Mouse (Mus musculus): ENCODE results near the gene Stmn1. TPM values are rescaled to one million over a fixed set of nuclear protein-coding genes. Genes with fewer than 3 reads are reported as not detected.
"Not testable (repeated sequence)": the region's sequence is repeated elsewhere in the genome, so short reads cannot be mapped to it uniquely, and the experiment has no call there.

Stmn1 gene
- total RNA-seq, 2 experiments from 2014 or later = 29.4 to 37.7 TPM

DNA sequence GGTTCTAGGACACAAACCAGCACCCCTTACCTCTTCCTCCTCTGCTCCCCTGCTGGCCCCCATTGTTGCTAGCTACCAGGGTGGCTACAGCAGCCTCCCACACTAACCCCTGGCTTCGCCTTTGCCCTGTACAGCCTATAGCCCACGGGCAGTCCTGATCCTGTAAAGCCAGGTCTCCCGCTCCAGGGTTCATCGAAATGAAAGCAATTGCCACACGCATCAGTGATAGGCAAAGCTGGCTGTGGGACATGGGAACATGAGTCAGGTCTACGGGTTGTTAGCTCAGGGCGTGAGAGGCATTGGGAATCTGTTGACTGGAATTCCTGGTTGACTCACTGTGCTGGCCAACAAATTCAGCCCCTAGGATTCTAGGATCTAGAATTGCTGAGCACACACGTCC is 14.3 kb downstream of the Stmn1 start:
- intact Hi-C loops (cut with DNase I; ENCODE audit: low total_unique reads) = loop anchor here (10.0 kb wide), 1 partner anchor 228 kb away; the partner anchor contains the start of gene Grrp1
- DNase-seq = no peak

DNA sequence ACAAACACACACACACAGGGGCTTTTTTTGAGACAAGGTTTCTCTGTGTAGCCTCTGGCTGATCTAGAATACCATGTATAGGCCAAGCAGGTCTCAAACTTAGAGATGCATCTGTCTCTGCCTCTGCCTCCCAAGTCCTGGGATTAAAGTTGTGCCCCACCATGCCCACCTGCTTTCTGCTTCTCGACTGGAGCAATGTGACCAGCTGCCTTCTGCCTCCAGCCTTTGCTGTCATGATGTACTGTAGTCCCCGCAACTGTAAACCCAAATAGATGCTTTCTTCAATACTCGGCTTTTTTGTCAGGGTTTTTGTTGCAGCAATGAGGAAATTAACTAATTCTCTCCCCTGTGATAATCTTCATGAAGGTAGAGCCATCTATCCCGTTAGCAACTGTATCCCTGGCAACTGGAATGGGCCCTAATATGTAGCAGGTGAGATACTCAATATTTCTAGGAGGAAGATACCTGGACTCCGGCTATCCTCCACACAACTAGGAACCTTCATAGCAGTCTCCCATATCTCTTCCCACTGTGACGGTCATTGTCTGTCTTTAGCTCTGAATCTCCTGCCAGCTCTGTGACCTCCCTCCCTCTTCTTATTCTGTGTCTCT is 15.1 kb downstream of the Stmn1 start:
- no peak for DNase-seq
- intact Hi-C loops (cut with DNase I; ENCODE audit: low total_unique reads) = loop anchor here (10.0 kb wide), 1 partner anchor 228 kb away; the partner anchor contains the start of gene Grrp1

DNA sequence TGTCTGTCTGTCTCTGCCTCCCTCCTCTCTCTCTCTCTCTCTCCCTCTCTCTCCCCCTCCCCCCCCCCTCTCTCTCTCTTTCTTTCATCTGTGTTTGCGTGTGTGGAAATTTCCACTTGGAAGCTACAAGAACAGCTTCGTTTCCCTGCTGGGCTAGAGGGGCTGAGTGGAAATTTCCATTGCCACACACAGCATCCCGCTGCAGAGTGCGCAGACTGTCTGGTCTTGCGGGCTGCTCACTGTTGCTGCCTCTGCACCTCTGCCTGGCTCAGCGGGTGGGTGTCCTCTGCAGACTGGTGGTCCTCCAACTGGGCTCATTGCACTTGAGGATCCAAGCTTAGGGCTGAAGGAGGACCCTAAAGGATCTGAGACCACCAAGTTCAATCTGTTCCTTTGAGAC is 15.6 kb downstream of the Stmn1 start:
- DNase-seq = no peak
- intact Hi-C loops (cut with DNase I; ENCODE audit: low total_unique reads) = loop anchor here (10.0 kb wide), 1 partner anchor 229 kb away; the partner anchor contains the start of gene Grrp1

DNA sequence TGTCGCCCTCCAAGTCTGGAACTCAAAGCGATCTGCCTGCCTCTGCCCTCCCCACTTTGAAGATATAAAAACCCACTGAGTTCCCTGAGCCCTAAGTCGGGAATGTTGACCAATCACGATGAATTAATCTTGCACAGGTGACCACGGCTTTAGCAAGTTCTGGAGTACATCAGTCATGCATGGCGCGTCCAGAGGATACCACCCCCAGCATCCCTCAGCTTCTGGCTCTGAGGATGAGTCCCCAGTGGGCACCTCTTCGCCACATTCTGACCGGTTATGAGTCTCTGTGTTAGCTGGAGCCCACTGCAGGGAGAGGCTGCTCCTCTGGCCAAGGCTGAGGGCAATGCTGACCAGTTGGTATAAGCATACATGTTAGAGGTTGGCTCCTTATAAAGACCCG is 16.1 kb downstream of the Stmn1 start:
- intact Hi-C loops (cut with DNase I; ENCODE audit: low total_unique reads) = loop anchor here (10.0 kb wide), 1 partner anchor 229 kb away; the partner anchor contains the start of gene Grrp1

DNA sequence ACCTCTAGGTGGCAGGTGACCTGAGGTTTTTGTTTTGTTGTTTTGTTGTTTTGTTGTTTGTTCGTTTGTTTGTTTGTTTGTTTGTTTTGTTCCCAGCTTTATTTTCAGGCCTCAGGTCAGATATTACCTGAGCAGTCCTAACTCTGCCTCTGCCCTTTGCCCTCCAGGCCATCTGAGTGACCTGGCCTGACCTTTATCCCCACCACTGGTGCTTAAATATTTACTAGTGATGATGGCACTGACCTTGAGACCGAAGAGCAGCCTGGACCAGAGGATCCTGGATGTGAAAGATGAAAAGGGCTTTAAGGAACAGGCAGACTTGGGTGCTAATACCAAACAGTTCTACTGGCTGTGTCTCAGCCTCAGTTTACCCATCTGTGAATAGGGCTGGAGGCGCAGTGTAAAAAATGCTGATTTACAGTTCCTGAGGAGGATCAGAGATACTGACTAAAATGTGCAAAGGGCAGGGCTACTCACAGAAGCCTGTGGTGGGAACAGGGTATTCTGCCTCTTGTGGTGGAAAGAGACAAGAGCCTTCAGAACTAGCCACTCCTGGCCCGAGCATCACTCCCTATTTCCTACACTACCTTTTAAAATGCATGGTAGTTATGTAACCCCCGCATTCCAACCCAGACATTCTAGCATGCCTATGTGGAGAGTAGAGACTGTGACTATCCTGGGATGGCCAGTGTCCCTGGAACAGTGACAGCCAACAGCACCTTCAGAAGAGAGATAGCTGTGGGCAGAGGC is 17.2 kb downstream of the Stmn1 start:
- DNase-seq = no peak
- intact Hi-C loops (cut with DNase I; ENCODE audit: low total_unique reads) = loop anchor here (10.0 kb wide), 1 partner anchor 231 kb away; the partner anchor contains the start of gene Grrp1

More for the DNA sequence above, 16.1 kb downstream of the Stmn1 start:
- DNase-seq = no peak

DNA sequence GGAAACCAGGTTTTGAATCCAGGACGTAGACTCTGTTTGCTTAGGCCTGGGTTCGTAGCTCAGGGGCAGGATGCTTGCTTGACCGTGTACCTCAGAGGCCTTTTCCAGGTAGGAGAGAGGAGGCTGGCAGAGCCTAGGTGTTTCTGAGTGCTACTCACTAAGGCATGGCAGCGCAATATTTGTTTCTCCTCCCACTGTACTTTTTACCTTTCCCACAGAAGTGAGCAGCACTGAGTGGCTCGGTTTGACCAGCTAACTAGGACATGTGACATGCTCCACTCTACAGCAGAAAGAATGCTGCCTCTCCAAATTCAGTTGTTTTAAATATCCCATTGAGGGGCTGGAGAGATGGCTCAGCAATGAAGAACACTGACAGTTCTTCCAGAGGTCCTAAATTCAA is 20.1 kb downstream of the Stmn1 start:
- intact Hi-C loops (cut with DNase I; ENCODE audit: low total_unique reads) = loop anchor here (10.0 kb wide), 1 partner anchor 233 kb away; the partner anchor contains the start of gene Grrp1
- DNase-seq = no peak

DNA sequence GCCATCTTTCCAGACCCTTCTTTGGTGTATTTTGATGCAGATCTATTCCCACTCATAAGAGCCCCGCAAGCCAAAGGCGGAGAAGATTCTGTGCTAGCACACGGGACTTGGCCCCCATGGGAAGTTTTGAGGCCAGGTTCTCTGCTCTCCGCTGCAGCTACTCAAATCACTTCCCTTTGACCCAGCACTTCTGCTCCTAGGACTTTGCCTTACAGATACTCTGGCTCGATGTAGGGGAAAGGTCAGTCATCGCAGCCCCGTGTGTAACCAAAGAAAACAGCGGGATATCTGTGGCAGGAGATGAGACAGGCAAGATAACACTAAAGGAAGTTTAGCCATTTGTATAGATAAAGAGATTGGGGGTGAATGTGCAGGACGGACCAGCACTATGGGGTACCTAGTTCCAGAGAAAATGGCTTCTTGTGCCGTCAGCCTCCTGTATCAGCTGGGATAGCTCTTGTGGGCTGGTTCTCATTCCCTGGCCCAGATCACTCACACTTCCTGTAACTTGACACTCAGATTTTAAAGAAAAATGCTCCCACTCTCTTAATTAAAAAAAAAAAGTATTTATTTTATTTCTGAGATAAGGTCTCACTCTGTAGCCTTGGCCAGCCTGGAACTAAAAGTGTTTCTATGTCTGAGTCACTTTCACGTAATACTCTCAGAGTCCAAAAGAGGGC is 22.0 kb downstream of the Stmn1 start:
- intact Hi-C loops (cut with DNase I; ENCODE audit: low total_unique reads) = loop anchor here (10.0 kb wide), 1 partner anchor 235 kb away; the partner anchor contains the start of gene Grrp1
- no peak for DNase-seq

DNA sequence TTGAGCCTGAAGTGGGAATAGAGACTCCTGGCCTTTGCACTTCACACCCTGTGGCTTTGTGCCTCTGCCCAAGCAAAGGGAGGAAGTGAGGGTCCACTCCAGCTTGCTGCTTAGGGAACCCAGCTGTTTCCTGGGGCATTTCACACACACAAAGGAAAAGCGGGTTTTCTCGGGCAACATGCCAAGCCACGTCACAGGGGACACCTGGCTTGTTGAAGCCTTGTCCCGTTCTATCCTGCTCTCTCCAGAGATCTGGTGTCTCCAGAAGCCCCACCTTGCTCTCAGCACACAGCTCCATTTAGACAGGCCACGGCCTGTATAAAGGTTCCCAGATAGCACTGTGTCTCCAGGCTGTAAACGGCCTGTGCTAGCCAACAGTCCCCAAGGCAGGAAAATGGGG is 23.6 kb downstream of the Stmn1 start:
- intact Hi-C loops (cut with DNase I; ENCODE audit: low total_unique reads) = no loop called here
- no peak for DNase-seq

DNA sequence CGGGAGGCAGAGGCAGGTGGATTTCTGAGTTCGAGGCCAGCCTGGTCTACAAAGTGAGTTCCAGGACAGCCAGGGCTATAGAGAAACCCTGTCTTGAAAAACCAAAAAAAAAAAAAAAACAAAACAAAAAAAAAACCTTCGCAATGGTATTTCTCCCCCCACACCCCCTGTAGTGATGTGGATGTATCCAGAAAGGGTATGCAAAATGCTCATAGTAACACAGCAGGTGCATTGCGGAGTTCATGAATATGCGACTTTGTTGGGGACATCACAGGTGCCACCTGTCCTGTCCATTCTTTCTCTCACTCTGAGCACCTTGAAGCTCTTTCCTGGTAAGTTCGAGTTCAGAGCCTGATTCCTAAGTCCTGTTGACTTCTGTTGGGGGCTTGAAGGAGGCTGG is 26.0 kb downstream of the Stmn1 start:
- DNase-seq; intact Hi-C loops (cut with DNase I; ENCODE audit: low total_unique reads): not testable (repeated sequence)

DNA sequence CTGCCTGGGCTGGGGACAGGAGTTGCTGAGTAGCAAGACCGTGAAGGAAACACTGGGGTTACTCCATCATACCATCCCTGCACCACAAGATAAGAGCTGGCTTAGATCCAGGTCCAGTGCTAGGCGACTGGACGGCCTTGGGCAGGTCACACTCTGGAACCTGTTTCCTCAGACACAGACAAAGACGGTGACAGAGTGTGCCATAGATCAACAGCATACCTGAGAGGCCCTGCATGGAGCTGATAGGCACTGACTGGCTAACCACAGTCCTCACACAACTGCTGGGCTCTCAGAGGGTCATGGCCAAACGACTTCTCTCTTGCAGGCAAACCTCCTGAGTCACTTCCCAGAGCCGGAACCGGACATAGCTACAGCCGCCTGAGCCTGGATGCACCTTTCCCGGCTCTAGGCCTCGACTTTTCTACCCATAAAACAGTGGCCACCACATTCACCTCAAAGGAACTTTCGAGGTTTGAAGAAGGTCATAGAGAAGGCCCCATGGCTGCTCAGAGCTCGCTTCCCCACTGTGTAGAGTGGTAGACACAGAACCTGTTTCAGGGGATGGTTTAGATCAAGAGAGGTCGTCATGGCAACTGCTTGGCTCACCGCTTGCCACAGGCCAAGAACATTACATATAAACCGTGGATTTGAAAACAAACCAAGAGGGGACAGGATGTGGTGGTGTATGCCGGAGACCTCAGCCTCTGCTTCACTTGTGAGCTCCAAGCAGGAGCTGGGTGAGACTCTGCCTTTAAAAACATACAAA is 26.8 kb downstream of the Stmn1 start:
- intact Hi-C loops (cut with DNase I; ENCODE audit: low total_unique reads) = no loop called here

DNA sequence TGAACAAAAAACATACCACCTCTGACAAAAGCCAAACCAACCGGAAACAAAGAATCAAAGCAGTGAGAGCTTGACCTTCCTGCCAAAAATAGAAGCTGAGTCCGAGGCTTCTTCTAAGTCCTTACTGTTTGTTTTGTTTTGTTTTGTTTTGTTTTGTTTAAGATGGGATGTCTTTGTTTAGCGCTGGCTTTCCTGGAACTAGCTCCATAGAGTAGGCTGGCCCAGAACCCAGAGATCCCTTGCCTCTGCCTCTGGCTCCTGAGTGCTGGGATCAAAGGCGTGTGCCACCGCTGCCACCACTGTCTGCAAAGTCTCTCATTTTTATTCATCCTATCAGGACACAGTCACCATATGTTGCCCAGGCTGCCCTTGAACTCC is 27.4 kb downstream of the Stmn1 start:
- no peak for DNase-seq
- intact Hi-C loops (cut with DNase I; ENCODE audit: low total_unique reads) = no loop called here

More for the DNA sequence above, 26.8 kb downstream of the Stmn1 start:
- DNase-seq = no peak

DNA sequence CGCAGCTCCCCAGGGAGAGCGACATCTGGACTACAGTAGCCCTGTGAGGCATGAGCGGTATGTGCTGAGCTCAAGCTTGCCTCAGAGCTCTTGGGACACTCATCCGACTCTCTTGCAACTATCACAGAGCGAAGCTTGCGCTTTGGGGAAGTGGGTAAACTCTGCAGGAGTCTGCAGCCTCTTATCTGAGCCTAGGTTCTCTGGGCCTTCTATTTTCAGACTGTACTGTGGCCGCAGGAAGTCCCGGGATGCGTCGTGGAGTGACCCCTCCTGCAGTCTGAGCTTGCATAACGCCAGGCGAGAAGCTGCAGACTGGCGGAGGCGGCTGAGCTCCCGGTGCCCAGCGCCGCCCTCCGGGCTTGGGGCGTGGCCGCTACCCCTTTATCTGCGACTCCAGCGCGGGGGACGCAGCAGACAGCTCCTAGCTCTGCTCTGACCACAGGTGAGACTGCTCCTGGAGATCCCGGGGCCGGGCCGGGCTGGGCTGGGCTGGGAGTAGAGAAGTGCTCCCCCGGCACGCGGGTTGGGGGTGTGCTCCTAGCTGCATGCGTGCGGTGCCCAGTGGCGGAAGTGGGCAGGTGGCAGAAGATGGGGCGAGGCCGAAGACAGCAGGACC is 28.6 kb downstream of the Stmn1 start, which contains the start of gene Paqr7:
Gene Paqr7, plus strand, starts transcription at position 103 of the 616 bp plus-strand sequence.
- intact Hi-C loops (cut with DNase I; ENCODE audit: low total_unique reads) = no loop called here
- DNase-seq = peak; percentile 70

DNA sequence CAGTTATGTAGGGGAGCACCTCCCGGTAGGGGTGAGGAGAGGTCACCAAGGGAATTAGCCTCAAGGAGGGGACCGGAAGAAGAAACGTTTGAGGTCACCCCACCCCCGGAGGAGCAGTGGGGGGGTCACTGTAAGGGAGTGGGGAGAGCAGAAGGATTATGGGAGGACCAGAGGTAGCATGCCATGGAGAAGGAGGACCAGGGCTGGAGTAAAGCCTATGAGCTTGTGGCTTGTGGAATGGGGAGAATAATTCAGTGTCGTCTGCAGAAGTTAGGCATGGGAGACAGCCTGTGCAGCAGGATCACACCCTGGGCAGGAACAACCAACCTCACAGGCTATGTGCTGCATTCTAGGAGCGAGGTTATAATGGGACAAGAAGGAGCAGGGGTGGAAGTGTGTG is 29.1 kb downstream of the Stmn1 start:
- intact Hi-C loops (cut with DNase I; ENCODE audit: low total_unique reads) = no loop called here
- DNase-seq = no peak

DNA sequence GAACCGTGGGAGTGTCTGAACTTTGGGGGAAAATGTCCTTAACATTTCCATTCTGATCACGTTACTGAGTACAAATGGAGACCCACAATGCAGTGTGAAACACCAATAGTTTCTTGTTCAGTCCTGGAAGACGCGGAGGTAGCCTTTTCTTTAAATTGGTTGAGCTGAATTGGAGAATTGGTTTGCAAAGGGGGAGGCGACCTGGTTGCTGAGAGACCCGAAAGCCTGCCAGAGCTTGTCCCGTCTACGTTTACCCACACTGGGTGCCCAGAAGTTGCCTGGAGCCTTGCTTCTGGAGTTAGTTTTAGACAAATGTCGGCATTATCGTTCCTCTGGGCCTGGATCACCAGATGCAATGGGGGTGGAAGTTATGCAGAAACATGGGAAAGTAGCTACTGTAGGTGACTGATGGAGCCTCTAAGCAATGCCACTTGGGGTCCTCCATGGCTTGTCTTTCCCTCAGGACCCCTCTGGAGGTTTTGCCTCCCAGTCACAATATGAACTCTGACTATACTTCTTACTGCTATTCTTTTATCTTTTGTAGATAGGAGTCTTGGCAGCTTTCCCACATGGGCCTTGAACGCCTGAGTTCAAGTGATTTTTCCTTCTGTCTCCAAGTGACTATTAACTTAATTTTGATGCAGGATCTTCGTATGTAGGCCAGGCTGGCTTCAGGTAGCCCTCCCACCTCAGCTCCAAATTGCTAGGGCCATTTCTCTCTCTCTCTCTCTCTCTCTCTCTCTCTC is 30.0 kb downstream of the Stmn1 start:
- DNase-seq = no peak
- intact Hi-C loops (cut with DNase I; ENCODE audit: low total_unique reads) = no loop called here

DNA sequence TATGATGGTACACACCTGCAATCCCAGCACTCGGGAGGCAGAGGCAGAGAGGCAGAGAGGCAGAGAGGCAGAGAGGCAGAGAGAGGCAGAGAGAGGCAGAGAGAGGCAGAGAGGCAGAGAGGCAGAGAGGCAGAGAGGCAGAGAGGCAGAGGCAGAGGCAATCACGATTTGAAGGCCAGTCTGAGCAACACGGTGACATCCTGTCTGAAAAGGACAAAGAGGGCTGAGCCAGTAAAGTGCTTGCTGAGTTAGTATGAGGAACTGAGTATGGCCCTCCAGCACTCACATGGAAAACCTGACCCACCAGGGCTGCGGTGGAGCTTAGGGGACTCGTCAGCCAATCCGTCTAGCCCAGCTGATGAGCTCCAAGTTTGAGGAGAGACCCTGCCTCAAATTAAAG is 30.9 kb downstream of the Stmn1 start:
- DNase-seq; intact Hi-C loops (cut with DNase I; ENCODE audit: low total_unique reads): not testable (repeated sequence)

DNA sequence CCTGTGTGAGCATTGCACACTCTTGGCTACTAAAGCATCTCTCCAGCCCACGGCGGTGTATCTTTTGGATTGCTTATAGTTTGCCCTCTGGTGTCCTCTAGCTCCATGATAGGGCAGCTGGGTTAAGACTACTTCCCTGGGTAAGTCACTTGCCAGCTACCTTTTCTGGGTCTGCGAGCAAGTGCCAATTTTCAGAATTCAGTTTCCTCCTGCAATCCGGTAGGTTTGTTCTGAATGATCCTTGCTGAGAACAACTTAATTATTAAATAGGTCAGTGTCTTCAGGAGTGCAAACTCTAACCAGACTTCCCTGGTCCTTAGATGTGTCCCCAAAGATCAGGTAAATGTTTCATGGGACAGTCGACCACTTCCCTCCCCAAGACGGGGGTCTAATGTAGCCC is 33.0 kb downstream of the Stmn1 start:
- intact Hi-C loops (cut with DNase I; ENCODE audit: low total_unique reads) = no loop called here
- no peak for DNase-seq

DNA sequence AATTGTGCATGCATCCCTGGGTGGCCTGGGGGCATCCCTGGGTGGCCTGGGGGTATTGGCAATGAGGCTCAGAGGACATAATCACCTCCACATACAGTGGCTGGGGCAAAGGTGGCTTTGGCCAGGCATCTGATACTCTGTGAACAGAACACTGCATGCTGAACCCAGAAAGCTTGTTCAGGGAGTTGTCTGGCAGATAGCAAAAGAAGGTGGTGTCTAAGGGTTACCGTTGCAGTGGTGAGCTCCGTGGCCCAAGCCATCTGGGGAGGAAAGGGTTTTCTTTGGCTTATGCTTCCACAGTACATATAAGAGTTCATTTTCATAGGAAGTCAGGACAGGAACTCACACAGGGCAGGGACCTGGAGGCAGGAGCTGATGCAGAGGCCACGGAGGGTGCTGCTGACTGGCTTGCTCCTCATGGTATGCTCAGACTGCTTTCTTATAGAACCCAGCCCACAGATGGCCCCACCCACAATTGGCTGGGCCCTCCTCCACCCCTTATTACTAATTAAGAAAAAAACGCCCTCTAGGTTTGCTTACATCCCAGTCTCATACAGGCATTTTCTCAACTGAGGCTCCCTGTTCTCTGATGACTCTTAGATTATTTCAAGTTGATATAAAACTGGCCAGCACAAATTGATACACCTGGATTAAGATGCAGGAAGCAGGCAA is 35.7 kb downstream of the Stmn1 start:
- intact Hi-C loops (cut with DNase I; ENCODE audit: low total_unique reads) = no loop called here
- no peak for DNase-seq

DNA sequence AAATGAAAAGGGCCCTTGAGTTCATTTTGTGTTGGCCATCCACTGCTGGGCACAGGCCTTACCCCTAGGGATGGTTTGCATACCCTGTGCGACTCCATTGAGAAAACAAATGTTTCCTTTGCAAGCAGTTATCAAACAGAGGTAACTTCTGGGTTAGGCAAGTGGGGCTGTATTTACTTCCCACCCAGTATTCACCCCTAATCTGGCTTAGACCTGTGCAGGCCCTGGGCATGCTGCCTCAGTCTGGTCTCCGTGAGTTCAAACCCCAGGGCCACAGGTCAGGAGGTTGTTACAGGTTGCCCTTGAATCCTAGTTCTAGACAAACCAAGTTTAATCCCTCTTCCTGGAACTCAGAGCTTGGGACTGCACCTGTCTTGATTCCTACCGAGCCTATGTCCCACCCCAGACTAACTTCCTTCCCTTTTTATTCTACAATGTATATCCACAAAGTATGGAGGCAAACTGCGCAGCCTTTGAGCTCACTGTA is 37.2 kb downstream of the Stmn1 start:
- intact Hi-C loops (cut with DNase I; ENCODE audit: low total_unique reads) = no loop called here
- DNase-seq = no peak
